Mouse (Mus musculus): ENCODE measurements around the gene Gnrhr. TPM values are rescaled to one million over a fixed set of nuclear protein-coding genes. Genes with fewer than 3 reads are reported as not detected.

Gnrhr gene
- polyA plus RNA-seq, 1 experiment = not detected

DNA sequence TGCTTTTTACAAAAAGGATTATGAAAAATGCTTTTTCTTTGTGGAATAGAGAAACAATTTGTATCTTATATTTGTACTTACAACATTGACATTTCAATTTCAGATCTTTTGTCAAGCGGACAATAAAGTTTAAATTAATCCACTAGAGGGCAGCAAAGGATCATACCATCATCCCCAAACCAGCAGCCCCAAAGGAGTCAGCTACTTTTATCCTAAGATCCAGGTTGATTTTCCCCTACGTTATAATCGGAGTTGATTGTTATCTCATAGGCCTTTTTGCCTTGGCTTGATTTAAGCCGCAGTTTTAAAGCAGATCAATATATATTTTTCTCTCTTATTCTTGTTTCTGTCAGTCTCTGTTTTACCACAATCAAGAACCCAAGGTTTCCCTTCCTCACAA lies 6.3 kb downstream of the Gnrhr start:
- TF ChIP-seq SRF (IDR thresholded peaks at IDR 0.05; ENCODE audit: control insufficient read depth, insufficient read length, low read depth) (no peak), POLR2AphosphoS2 (IDR thresholded peaks at IDR 0.05; ENCODE audit: insufficient read length, low read depth) (no peak), CEBPB (IDR thresholded peaks at IDR 0.05; ENCODE audit: insufficient read depth, poor library complexity, severe bottlenecking) (no peak), REST (IDR thresholded peaks at IDR 0.05; ENCODE audit: insufficient read depth, insufficient read length) (no peak), MYOG (IDR thresholded peaks at IDR 0.05; ENCODE audit: control insufficient read depth in 1 of 3, insufficient read depth in 1 of 3, insufficient read length in 2 of 3, low read depth in 2 of 3) (no peak), MAX (IDR thresholded peaks at IDR 0.05; ENCODE audit: low read depth) (no peak), TCF3 (IDR thresholded peaks at IDR 0.05; ENCODE audit: insufficient read length, low read depth) (no peak), TCF12 (IDR thresholded peaks at IDR 0.05; ENCODE audit: insufficient read depth, poor library complexity, severe bottlenecking) (no peak), USF1 (IDR thresholded peaks at IDR 0.05; ENCODE audit: low read depth) (no peak), MYOD1 (IDR thresholded peaks at IDR 0.05; ENCODE audit: control insufficient read depth in 1 of 3, insufficient read length in 2 of 3, low read depth in 2 of 3) (no peak), POLR2A (IDR thresholded peaks at IDR 0.05; ENCODE audit: insufficient read length, low read depth) (no peak), E2F4 (IDR thresholded peaks at IDR 0.05; ENCODE audit: insufficient read depth) (no peak)
- no peaks in the 10 kb centered on the region for H3K36me3 ChIP-seq (ENCODE audit: control insufficient read depth, insufficient read depth)
- no peaks in the 10 kb centered on the region for H3K27me3 ChIP-seq (ENCODE audit: control insufficient read depth, insufficient read depth, insufficient read length)
- no peak overlapping the region for H3ac ChIP-seq (ENCODE audit: control insufficient read depth, insufficient read length)
- H3K4me3 ChIP-seq = no peak overlapping the region
- no peaks in the 10 kb centered on the region for H3K79me2 ChIP-seq (ENCODE audit: control insufficient read depth, insufficient read depth)
- no peak overlapping the region for H3K4me2 ChIP-seq (ENCODE audit: low read depth)

DNA sequence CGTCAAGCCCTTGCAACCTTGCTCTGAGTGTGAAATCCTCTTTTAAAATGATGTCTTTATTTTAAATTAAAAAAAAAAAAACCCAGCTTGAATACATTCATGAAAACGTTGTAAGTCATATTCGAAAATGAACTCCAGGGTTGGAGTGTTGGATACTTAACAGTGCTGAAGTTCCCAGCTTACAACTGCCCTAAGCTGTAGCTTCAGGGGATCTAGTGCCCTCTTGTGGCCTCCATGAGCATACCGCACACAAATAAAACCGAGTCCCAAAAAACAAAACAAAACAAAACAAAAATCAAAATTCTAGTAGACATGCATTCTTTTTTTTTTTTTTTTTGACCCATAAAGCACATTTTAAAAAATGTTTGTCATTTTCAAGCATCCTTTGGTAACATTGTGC lies 6.9 kb downstream of the Gnrhr start:
- Histone ChIP-seq H3K4me3 (no peak overlapping the region), H3K79me2 (ENCODE audit: control insufficient read depth, insufficient read depth) (no peaks in the 10 kb centered on the region), H3K36me3 (ENCODE audit: control insufficient read depth, insufficient read depth) (no peaks in the 10 kb centered on the region)

DNA sequence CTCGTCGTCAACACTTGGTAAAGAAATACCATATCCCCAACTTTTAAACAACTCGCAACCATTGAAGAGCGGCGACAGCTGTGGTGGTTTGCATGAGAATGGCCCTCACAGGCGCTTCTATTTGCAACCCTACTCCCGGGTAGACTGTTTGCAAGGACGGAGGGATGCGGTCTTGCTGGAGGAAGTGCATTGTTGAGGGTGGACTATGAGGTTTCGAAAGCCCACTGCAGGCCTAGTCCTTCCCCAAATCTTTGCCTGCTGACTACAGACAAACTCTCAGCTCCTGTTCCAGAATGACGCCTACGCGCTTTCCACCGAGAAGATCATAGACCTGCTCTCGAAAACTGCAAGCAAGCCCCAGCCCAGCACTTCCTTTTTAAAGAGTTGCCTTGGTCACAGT lies 7.4 kb downstream of the Gnrhr start:
- no peaks in the 10 kb centered on the region for H3K27me3 ChIP-seq (ENCODE audit: control insufficient read depth, insufficient read depth, insufficient read length)
- H3K4me2 ChIP-seq (ENCODE audit: low read depth) = no peak overlapping the region
- H3K79me2 ChIP-seq (ENCODE audit: control insufficient read depth, insufficient read depth) = no peaks in the 10 kb centered on the region
- no peak overlapping the region for H3ac ChIP-seq (ENCODE audit: control insufficient read depth, insufficient read length)
- TF ChIP-seq REST (IDR thresholded peaks at IDR 0.05; ENCODE audit: insufficient read depth, insufficient read length) = no peak
- no peaks in the 10 kb centered on the region for H3K36me3 ChIP-seq (ENCODE audit: control insufficient read depth, insufficient read depth)
- H3K4me3 ChIP-seq = no peak overlapping the region

More for the DNA sequence above, 6.9 kb downstream of the Gnrhr start:
- H3K27me3 ChIP-seq (ENCODE audit: control insufficient read depth, insufficient read depth, insufficient read length) = no peaks in the 10 kb centered on the region
- no peak overlapping the region for H3K4me2 ChIP-seq (ENCODE audit: low read depth)
- no peak overlapping the region for H3ac ChIP-seq (ENCODE audit: control insufficient read depth, insufficient read length)
- no peak for TF ChIP-seq POLR2AphosphoS2 (IDR thresholded peaks at IDR 0.05; ENCODE audit: insufficient read length, low read depth)
- no peak for TF ChIP-seq TCF12 (IDR thresholded peaks at IDR 0.05; ENCODE audit: insufficient read depth, poor library complexity, severe bottlenecking)
- TF ChIP-seq REST (IDR thresholded peaks at IDR 0.05; ENCODE audit: insufficient read depth, insufficient read length) = no peak
- no peak for TF ChIP-seq USF1 (IDR thresholded peaks at IDR 0.05; ENCODE audit: low read depth)
- no peak for TF ChIP-seq E2F4 (IDR thresholded peaks at IDR 0.05; ENCODE audit: insufficient read depth)
- no peak for TF ChIP-seq CEBPB (IDR thresholded peaks at IDR 0.05; ENCODE audit: insufficient read depth, poor library complexity, severe bottlenecking)
- no peak for TF ChIP-seq POLR2A (IDR thresholded peaks at IDR 0.05; ENCODE audit: insufficient read length, low read depth)
- no peak for TF ChIP-seq MAX (IDR thresholded peaks at IDR 0.05; ENCODE audit: low read depth)
- TF ChIP-seq MYOD1 (IDR thresholded peaks at IDR 0.05; ENCODE audit: control insufficient read depth in 1 of 3, insufficient read length in 2 of 3, low read depth in 2 of 3) = no peak
- TF ChIP-seq SRF (IDR thresholded peaks at IDR 0.05; ENCODE audit: control insufficient read depth, insufficient read length, low read depth) = no peak
- TF ChIP-seq TCF3 (IDR thresholded peaks at IDR 0.05; ENCODE audit: insufficient read length, low read depth) = no peak
- no peak for TF ChIP-seq MYOG (IDR thresholded peaks at IDR 0.05; ENCODE audit: control insufficient read depth in 1 of 3, insufficient read depth in 1 of 3, insufficient read length in 2 of 3, low read depth in 2 of 3)

DNA sequence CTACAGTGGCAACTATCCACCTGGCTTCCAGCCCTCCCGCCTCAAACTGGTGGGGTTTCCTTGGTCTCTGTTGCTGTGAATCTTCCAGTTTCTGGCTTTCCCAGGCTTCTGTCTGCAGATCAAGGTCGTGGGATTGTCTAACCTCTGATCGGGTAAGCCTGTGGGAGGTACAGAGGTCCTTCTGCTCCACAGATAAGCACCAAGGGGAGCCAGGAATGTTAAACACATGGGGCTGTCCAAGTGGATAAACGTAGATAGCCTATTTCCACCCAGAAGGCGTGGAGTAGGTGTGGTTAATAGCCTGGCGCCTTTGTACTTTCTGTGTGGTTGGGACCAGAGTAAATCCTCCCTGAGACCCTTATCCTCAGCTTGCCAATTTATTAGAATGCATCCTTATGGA lies 10.3 kb downstream of the Gnrhr start:
- Histone ChIP-seq H3ac (ENCODE audit: control insufficient read depth, insufficient read length) (no peak overlapping the region), H3K4me3 (no peak overlapping the region), H3K27me3 (ENCODE audit: control insufficient read depth, insufficient read depth, insufficient read length) (no peaks in the 10 kb centered on the region), H3K4me2 (ENCODE audit: low read depth) (no peak overlapping the region), H3K79me2 (ENCODE audit: control insufficient read depth, insufficient read depth) (no peaks in the 10 kb centered on the region), H3K36me3 (ENCODE audit: control insufficient read depth, insufficient read depth) (no peaks in the 10 kb centered on the region)
- TF ChIP-seq POLR2AphosphoS2 (IDR thresholded peaks at IDR 0.05; ENCODE audit: insufficient read length, low read depth) (no peak), TCF3 (IDR thresholded peaks at IDR 0.05; ENCODE audit: insufficient read length, low read depth) (no peak), TCF12 (IDR thresholded peaks at IDR 0.05; ENCODE audit: insufficient read depth, poor library complexity, severe bottlenecking) (no peak), POLR2A (IDR thresholded peaks at IDR 0.05; ENCODE audit: insufficient read length, low read depth) (no peak), MAX (IDR thresholded peaks at IDR 0.05; ENCODE audit: low read depth) (no peak), MYOD1 (IDR thresholded peaks at IDR 0.05; ENCODE audit: control insufficient read depth in 1 of 3, insufficient read length in 2 of 3, low read depth in 2 of 3) (no peak), SRF (IDR thresholded peaks at IDR 0.05; ENCODE audit: control insufficient read depth, insufficient read length, low read depth) (no peak), E2F4 (IDR thresholded peaks at IDR 0.05; ENCODE audit: insufficient read depth) (no peak), CEBPB (IDR thresholded peaks at IDR 0.05; ENCODE audit: insufficient read depth, poor library complexity, severe bottlenecking) (no peak), MYOG (IDR thresholded peaks at IDR 0.05; ENCODE audit: control insufficient read depth in 1 of 3, insufficient read depth in 1 of 3, insufficient read length in 2 of 3, low read depth in 2 of 3) (no peak)

DNA sequence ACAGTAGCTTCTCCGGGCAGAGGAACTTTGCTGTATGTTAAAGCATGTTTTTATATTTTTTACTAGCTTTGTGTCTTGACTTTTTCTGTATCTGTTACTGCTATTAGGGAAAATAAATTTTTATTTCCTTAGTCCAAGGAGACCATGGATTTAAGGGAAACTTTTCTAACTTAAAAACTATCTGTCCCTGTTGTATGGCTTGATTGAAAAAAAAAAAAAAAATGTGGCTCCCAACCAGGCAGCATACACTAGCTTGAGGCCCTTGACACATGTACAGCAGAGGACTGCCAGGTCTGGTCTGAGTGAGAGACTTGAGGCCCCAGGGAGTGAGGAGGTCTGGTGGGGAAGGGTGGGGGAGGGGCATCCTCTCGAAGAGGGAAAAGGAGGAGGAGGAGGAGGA lies 23.9 kb downstream of the Gnrhr start:
- H3K4me3 ChIP-seq = no peak overlapping the region
- H3ac ChIP-seq (ENCODE audit: control insufficient read depth, insufficient read length) = no peak overlapping the region
- peaks cover 7% of the 10 kb centered on the region for H3K79me2 ChIP-seq (ENCODE audit: control insufficient read depth, insufficient read depth)
- H3K27me3 ChIP-seq (ENCODE audit: control insufficient read depth, insufficient read depth, insufficient read length) = no peaks in the 10 kb centered on the region
- H3K4me2 ChIP-seq (ENCODE audit: low read depth) = no peak overlapping the region
- H3K36me3 ChIP-seq (ENCODE audit: control insufficient read depth, insufficient read depth) = no peaks in the 10 kb centered on the region
- TF ChIP-seq POLR2AphosphoS2 (IDR thresholded peaks at IDR 0.05; ENCODE audit: insufficient read length, low read depth) (no peak), POLR2A (IDR thresholded peaks at IDR 0.05; ENCODE audit: insufficient read length, low read depth) (no peak), REST (IDR thresholded peaks at IDR 0.05; ENCODE audit: insufficient read depth, insufficient read length) (no peak), CEBPB (IDR thresholded peaks at IDR 0.05; ENCODE audit: insufficient read depth, poor library complexity, severe bottlenecking) (no peak), USF1 (IDR thresholded peaks at IDR 0.05; ENCODE audit: low read depth) (no peak), E2F4 (IDR thresholded peaks at IDR 0.05; ENCODE audit: insufficient read depth) (no peak)
